Mouse (Mus musculus) CH12F3 (cell line): ENCODE results near the gene Trim7.
"Not testable (repeated sequence)": the region's sequence is repeated elsewhere in the genome, so short reads cannot be mapped to it uniquely, and the experiment has no call there.

Experiments
- in situ Hi-C: fragments of 300-500 bp; cut with MboI; formaldehyde crosslinking; loops from 2 replicates; pipeline ENCODE4 v1.14.3; 2020; ENCODE audit warnings: low sequenced_read_pairs

Trim7 gene

GRCm38 (mm10) chr11:48825979-48826751 lies at the start of gene Trim7, which contains the start of gene Gm12184:
Trim7 (plus strand) TSS chr11:48826140.
Gm12184 (minus strand) TSS chr11:48826655.
- in situ Hi-C loops = not testable (repeated sequence)

GRCm38 (mm10) chr11:48776664-48777063 lies 49.3 kb upstream of the Trim7 start:
- in situ Hi-C loops = no loop called here

- in situ Hi-C loops = no loop called here
Measured at GRCm38 (mm10) chr11:48777303-48777702, 48.6 kb upstream of the Trim7 start.

- in situ Hi-C loops = no loop called here
Measured at GRCm38 (mm10) chr11:48779450-48779849, 46.5 kb upstream of the Trim7 start.

- in situ Hi-C loops = no loop called here
Measured at GRCm38 (mm10) chr11:48782243-48782642, 43.7 kb upstream of the Trim7 start.

GRCm38 (mm10) chr11:48787455-48788211 lies 38.3 kb upstream of the Trim7 start:
- in situ Hi-C loops = no loop called here

- in situ Hi-C loops = no loop called here
Measured at GRCm38 (mm10) chr11:48788311-48789089, 37.4 kb upstream of the Trim7 start.

- in situ Hi-C loops = no loop called here
Measured at GRCm38 (mm10) chr11:48789215-48789614, 36.7 kb upstream of the Trim7 start.

GRCm38 (mm10) chr11:48789973-48790823 lies 35.7 kb upstream of the Trim7 start:
- in situ Hi-C loops = loop anchor here (5.0 kb wide), 1 partner anchor 62 kb away; no protein-coding TSS in a partner anchor

GRCm38 (mm10) chr11:48790946-48791345 lies 35.0 kb upstream of the Trim7 start:
- in situ Hi-C loops = loop anchor here (5.0 kb wide), 1 partner anchor 61 kb away; no protein-coding TSS in a partner anchor

GRCm38 (mm10) chr11:48791894-48792293 lies 34.0 kb upstream of the Trim7 start:
- in situ Hi-C loops = loop anchor here (5.0 kb wide), 1 partner anchor 60 kb away; no protein-coding TSS in a partner anchor

- in situ Hi-C loops = loop anchor here (5.0 kb wide), 1 partner anchor 59 kb away; no protein-coding TSS in a partner anchor
Measured at GRCm38 (mm10) chr11:48793184-48793583, 32.8 kb upstream of the Trim7 start.

GRCm38 (mm10) chr11:48795221-48795620 lies 30.7 kb upstream of the Trim7 start:
- in situ Hi-C loops = no loop called here

- in situ Hi-C loops = no loop called here
Measured at GRCm38 (mm10) chr11:48796290-48796689, 29.6 kb upstream of the Trim7 start.

- in situ Hi-C loops = no loop called here
Measured at GRCm38 (mm10) chr11:48797287-48797686, 28.7 kb upstream of the Trim7 start.

GRCm38 (mm10) chr11:48798308-48798707 lies 27.6 kb upstream of the Trim7 start:
- in situ Hi-C loops = no loop called here

- in situ Hi-C loops = no loop called here
Measured at GRCm38 (mm10) chr11:48798984-48799920, 26.7 kb upstream of the Trim7 start.

GRCm38 (mm10) chr11:48799921-48800701 lies 25.8 kb upstream of the Trim7 start, which contains the start of gene Rack1:
Rack1 (plus strand) TSS chr11:48800332.
- in situ Hi-C loops = no loop called here
